Comparison of ENCODE assay signal across 8 mouse cellular contexts in genomic region chr15:51595655-51596054, GRCm38 (mm10).
DNase-seq lines count a peak whose midpoint lies in the region; ATAC-seq and TF ChIP-seq lines count a peak whose summit lies in the region.

No protein-coding gene starts in this region.

- H3K9ac ChIP-seq in heart, adult 2 months (ENCODE audit: low read depth, low read length) = no peak overlapping the region
- H3K9ac ChIP-seq in heart, embryonic 11.5 days (ENCODE audit: low read depth, low read length) = no peak overlapping the region
- H3K9ac ChIP-seq in midbrain, embryonic 13.5 days (replicated peaks) = no peak overlapping the region
- H3K9ac ChIP-seq in midbrain, embryonic 15.5 days = no peak overlapping the region

- H3K27ac ChIP-seq in heart, adult 2 months = no peak overlapping the region
- H3K27ac ChIP-seq in heart, embryonic 11.5 days (ENCODE audit: low read depth, low read length) = no peak overlapping the region
- no peak overlapping the region for H3K27ac ChIP-seq in midbrain, embryonic 13.5 days
- H3K27ac ChIP-seq in midbrain, embryonic 15.5 days = no peak overlapping the region

- H3K36me3 ChIP-seq in heart, adult 2 months (ENCODE audit: control insufficient read depth, insufficient read depth, low read length) = no peaks in the 10 kb centered on the region
- H3K36me3 ChIP-seq in heart, embryonic 11.5 days (ENCODE audit: control insufficient read depth, insufficient read depth, low read length) = no peaks in the 10 kb centered on the region
- no peaks in the 10 kb centered on the region for H3K36me3 ChIP-seq in midbrain, embryonic 13.5 days
- no peaks in the 10 kb centered on the region for H3K36me3 ChIP-seq in midbrain, embryonic 15.5 days (replicated peaks)

- H3K4me1 ChIP-seq in heart, adult 2 months (ENCODE audit: control insufficient read depth, insufficient read depth, low read length) = no peaks in the 10 kb centered on the region; the same call in 1 of the 2 replicates
- H3K4me1 ChIP-seq in heart, embryonic 11.5 days (ENCODE audit: control insufficient read depth, insufficient read depth, low read length) = no peaks in the 10 kb centered on the region; the same call in 1 of the 2 replicates
- peaks cover 11% of the 10 kb centered on the region for H3K4me1 ChIP-seq in midbrain, embryonic 13.5 days (replicated peaks)
- H3K4me1 ChIP-seq in midbrain, embryonic 15.5 days = peaks cover 11% of the 10 kb centered on the region

- TF ChIP-seq CTCF in heart, adult 2 months (IDR thresholded peaks at IDR 0.05) = peak; percentile 85

- no peaks in the 10 kb centered on the region for H3K79me2 ChIP-seq in heart, adult 2 months (replicated peaks; ENCODE audit: control insufficient read depth, insufficient read depth, low read length)

- H3K9me3 ChIP-seq in heart, embryonic 11.5 days (replicated peaks; ENCODE audit: control insufficient read depth, low read length) = no peaks in the 10 kb centered on the region
- no peaks in the 10 kb centered on the region for H3K9me3 ChIP-seq in midbrain, embryonic 13.5 days
- no peaks in the 10 kb centered on the region for H3K9me3 ChIP-seq in midbrain, embryonic 15.5 days

- no peak for DNase-seq in heart, adult 2 months
- DNase-seq in embryo, embryonic 11 days = peak; percentile 48
- peak; percentile 2 for DNase-seq in retina, adult 2 months (ENCODE audit: low read depth, low spot score)
- DNase-seq in thymus, postnatal 14 days = no peak

- 54% methylated on average over 1 of the region's 1 CpGs for WGBS in heart, adult 2 months
- WGBS in heart, embryonic 11.5 days (ENCODE audit: insufficient replicate concordance) = 66% methylated on average over 1 of the region's 1 CpGs
- WGBS in midbrain, embryonic 13.5 days = 63% methylated on average over 1 of the region's 1 CpGs
- 64% methylated on average over 1 of the region's 1 CpGs for WGBS in midbrain, embryonic 15.5 days

- no peaks in the 10 kb centered on the region for H3K27me3 ChIP-seq in heart, adult 2 months (ENCODE audit: control insufficient read depth, insufficient read depth, low read length)
- no peaks in the 10 kb centered on the region for H3K27me3 ChIP-seq in heart, embryonic 11.5 days (ENCODE audit: control insufficient read depth, insufficient read depth, low read length)
- H3K27me3 ChIP-seq in midbrain, embryonic 13.5 days = no peaks in the 10 kb centered on the region
- H3K27me3 ChIP-seq in midbrain, embryonic 15.5 days (replicated peaks) = no peaks in the 10 kb centered on the region

- no peak overlapping the region for H3K4me2 ChIP-seq in heart, embryonic 11.5 days
- no peak overlapping the region for H3K4me2 ChIP-seq in midbrain, embryonic 13.5 days (replicated peaks)
- H3K4me2 ChIP-seq in midbrain, embryonic 15.5 days = no peak overlapping the region

- intact Hi-C loops in heart, adult 2 months (cut with DNase I) = loop anchor here (10.0 kb wide), 1 partner anchor 351 kb away; no protein-coding TSS in a partner anchor

- no peak for TF ChIP-seq EP300 in heart, adult 2 months (IDR thresholded peaks at IDR 0.05; ENCODE audit: insufficient read depth, low read depth, low read length)

- no peak for TF ChIP-seq POLR2A in heart, adult 2 months (IDR thresholded peaks at IDR 0.05; ENCODE audit: insufficient read depth, low read depth, low read length)

- no peak for ATAC-seq in heart, embryonic 11.5 days (replicated peaks; ENCODE audit: insufficient number of reproducible peaks, low FRiP score, low TSS enrichment)
- ATAC-seq in midbrain, embryonic 13.5 days = peak; percentile 20; the same call in 1 of the 2 replicates
- no peak for ATAC-seq in midbrain, embryonic 15.5 days (replicated peaks)
- ATAC-seq in inflammation-experienced regulatory T-cells, adult 6 months = no peak

- H3K4me3 ChIP-seq in heart, adult 2 months = no peak overlapping the region
- no peak overlapping the region for H3K4me3 ChIP-seq in heart, embryonic 11.5 days (ENCODE audit: low read depth, low read length)
- no peak overlapping the region for H3K4me3 ChIP-seq in midbrain, embryonic 13.5 days (replicated peaks)
- H3K4me3 ChIP-seq in midbrain, embryonic 15.5 days = no peak overlapping the region

Comparison
In these comparisons a context has a peak if more than half of its experiments do, and no peak if none do; other contexts are left out.
1. DNase-seq: peak in embryo, embryonic 11 days (single experiment) and retina, adult 2 months (single experiment); none in heart, adult 2 months (0 of 2) and thymus, postnatal 14 days (single experiment).